9 mouse cellular contexts compared by ENCODE assay signal in genomic region chr11:24080541-24080940, GRCm38 (mm10). TPM values are rescaled to one million over a fixed set of nuclear protein-coding genes. Genes with fewer than 3 reads are reported as not detected.
A peak's percentile ranks its signal among the peaks of the same experiment; 100 is the strongest.
DNase-seq lines count a peak whose midpoint lies in the region; ATAC-seq lines count a peak whose summit lies in the region.
"Had no signal": no experiment of that assay in that cellular context is flagged by ENCODE, and none has a peak within 500 bp of the region (broad histone marks: within the 10 kb centered on the region; RNA-seq: fewer than 3 reads in every experiment).

No protein-coding gene starts in this region.

- peak overlapping the region; percentile 88 for H3K4me3 ChIP-seq in embryonic facial prominence, embryonic 10.5 days
- peak overlapping the region; percentile 86 for H3K4me3 ChIP-seq in hindbrain, embryonic 13.5 days

- H3K27ac ChIP-seq in embryonic facial prominence, embryonic 10.5 days (replicated peaks) = peak overlapping the region; percentile 95
- peak overlapping the region; percentile 100 for H3K27ac ChIP-seq in hindbrain, embryonic 13.5 days

- H3K4me1 ChIP-seq in embryonic facial prominence, embryonic 10.5 days = peaks cover 53% of the 10 kb centered on the region
- peaks cover 29% of the 10 kb centered on the region for H3K4me1 ChIP-seq in hindbrain, embryonic 13.5 days (replicated peaks)

- no peaks in the 10 kb centered on the region for H3K9me3 ChIP-seq in embryonic facial prominence, embryonic 10.5 days
- H3K9me3 ChIP-seq in hindbrain, embryonic 13.5 days = no peaks in the 10 kb centered on the region

- H3K27me3 ChIP-seq in embryonic facial prominence, embryonic 10.5 days (replicated peaks; ENCODE audit: low read depth, poor library complexity, severe bottlenecking) = peaks cover 13% of the 10 kb centered on the region
- H3K27me3 ChIP-seq in hindbrain, embryonic 13.5 days = no peaks in the 10 kb centered on the region

- WGBS in embryonic facial prominence, embryonic 10.5 days = 0% methylated on average over 30 of the region's 30 CpGs
- WGBS in hindbrain, embryonic 13.5 days = under 1% methylated on average over 30 of the region's 30 CpGs

- peak; percentile 41 for ATAC-seq in hindbrain, embryonic 13.5 days (ENCODE audit: low FRiP score)

- H3K9ac ChIP-seq in hindbrain, embryonic 13.5 days = peak overlapping the region; percentile 99

- H3K4me2 ChIP-seq in hindbrain, embryonic 13.5 days = peak overlapping the region; percentile 99

- peak; percentile 33 to 51 for DNase-seq in cerebellum, postnatal 25 days
- DNase-seq in cerebellum, adult 9-10 months = no peak
- peak; percentile 73 to 75 for DNase-seq in B cell, adult 2 months
- peak; percentile 86 for DNase-seq in embryonic facial prominence, embryonic 10.5 days (ENCODE audit: low spot score)
- peak; percentile 40 for DNase-seq in lung, postnatal 10 days
- DNase-seq in spleen, adult 18-20 months = peak; percentile 66 to 73
- DNase-seq in gastrocnemius, adult 8-10 months (ENCODE audit: low spot score in 2 of 2) = no peak

- H3K36me3 ChIP-seq in embryonic facial prominence, embryonic 10.5 days (replicated peaks) = peaks cover 6% of the 10 kb centered on the region
- peaks cover 4% of the 10 kb centered on the region for H3K36me3 ChIP-seq in hindbrain, embryonic 13.5 days

RNA-seq across cellular contexts. Expression of gene Bcl11a, which starts 2.7 kb away (rescaled TPM):
- polyA plus RNA-seq in embryonic facial prominence, embryonic 10.5 days (2016; fragmentation: Nextera tagmentation; extraction: Ambion mirVana) = 47.0 and 62.4 TPM in 2 replicates
- 116 and 129 TPM in 2 replicates for polyA plus RNA-seq in hindbrain, embryonic 13.5 days (2015; fragmentation: Nextera tagmentation; extraction: Ambion mirVana)
- total RNA-seq in gastrocnemius, adult 8-10 months (2022) = under 1 TPM in 2 of 4 experiments, not detected in 2; 0.07 to 0.17 TPM

RNA-seq across cellular contexts. Expression of gene A830031A19Rik, which starts 5.7 kb away (rescaled TPM):
- not detected in 2 replicates for polyA plus RNA-seq in embryonic facial prominence, embryonic 10.5 days (2016; fragmentation: Nextera tagmentation; extraction: Ambion mirVana)
- 0.23 TPM in 1 of 2 replicates, not detected in the other for polyA plus RNA-seq in hindbrain, embryonic 13.5 days (2015; fragmentation: Nextera tagmentation; extraction: Ambion mirVana)
- total RNA-seq in gastrocnemius, adult 8-10 months (2022) = not detected
- total RNA-seq: hematopoietic stem cell, adult 5-6 weeks had no signal

Comparison
In these comparisons a context has a peak if more than half of its experiments do, and no peak if none do; other contexts are left out.
1. DNase-seq: peak in cerebellum, postnatal 25 days (2 of 2), B cell, adult 2 months (2 of 2), embryonic facial prominence, embryonic 10.5 days (single experiment), lung, postnatal 10 days (single experiment) and spleen, adult 18-20 months (2 of 2); none in cerebellum, adult 9-10 months (single experiment) and gastrocnemius, adult 8-10 months (0 of 2).